Mouse (Mus musculus): Measurements from ENCODE around the gene Bmp8b. TPM values are rescaled to one million over a fixed set of nuclear protein-coding genes. Genes with fewer than 3 reads are reported as not detected.
"Not testable (repeated sequence)": the region's sequence is repeated elsewhere in the genome, so short reads cannot be mapped to it uniquely, and the experiment has no call there.

The Bmp8b gene
- polyA plus RNA-seq, 1 experiment from 2014 or later: not detected

- H3K4me3 ChIP-seq (ENCODE audit: inconsistent target): no peak overlapping the region
- H3K36me3 ChIP-seq (ENCODE audit: inconsistent target): peaks cover 34% of the 10 kb centered on the region
- 60% methylated on average over 3 of the region's 3 CpGs for WGBS (ENCODE audit: missing documents)
- H3K27ac ChIP-seq: no peak overlapping the region
- peaks cover 9% of the 10 kb centered on the region for H3K79me2 ChIP-seq (ENCODE audit: inconsistent target)
These were observed 32.6 kb downstream of the Bmp8b start for GRCm38 (mm10) chr4:123137551-123137950.

- H3K36me3 ChIP-seq (ENCODE audit: inconsistent target): peaks cover 14% of the 10 kb centered on the region; the same call in 1 of the 2 replicates
- 2% methylated on average over 34 of the region's 34 CpGs for WGBS (ENCODE audit: missing documents)
These were observed 34.7 kb downstream of the Bmp8b start, which contains the start of gene Ppie for GRCm38 (mm10) chr4:123139513-123140154. Gene Ppie (minus strand): TSS chr4:123139951.

DNA sequence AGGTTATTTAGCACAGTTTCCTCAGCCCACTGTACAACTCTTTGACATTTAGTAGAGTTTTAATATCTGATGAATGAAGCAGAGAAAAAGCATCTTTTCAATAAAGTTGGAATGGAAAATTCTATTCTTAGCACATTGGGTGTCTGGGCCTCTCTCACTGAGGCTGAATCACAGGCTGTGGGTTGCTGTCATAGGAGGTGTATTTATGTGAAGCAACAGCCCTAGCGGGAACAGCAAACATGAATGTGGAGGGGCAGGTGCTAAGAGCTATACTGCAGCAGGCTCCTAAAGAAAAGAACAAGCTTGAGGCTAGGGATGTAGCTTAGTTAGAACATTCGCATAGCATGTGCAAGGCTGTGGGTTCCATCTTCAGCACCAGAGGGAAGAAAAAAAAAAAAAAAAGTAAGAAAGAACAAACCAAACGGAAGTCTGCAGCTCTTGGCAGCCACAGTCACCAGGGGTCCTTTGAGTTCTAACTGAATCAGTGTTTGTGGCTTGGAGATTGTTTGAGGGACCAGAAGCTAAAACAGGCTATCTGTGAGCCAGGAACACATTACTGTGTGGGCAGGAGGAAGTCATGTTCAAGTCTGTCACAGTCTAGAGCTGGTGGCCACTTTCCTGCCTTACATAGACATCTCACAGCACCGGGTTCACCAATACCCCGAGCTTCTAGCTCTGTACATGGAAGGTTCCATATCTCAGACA is 42.6 kb downstream of the Bmp8b start:
- H3K36me3 ChIP-seq (ENCODE audit: inconsistent target): no peaks in the 10 kb centered on the region
- H3K4me3 ChIP-seq (ENCODE audit: inconsistent target): no peak overlapping the region
- WGBS (ENCODE audit: missing documents): 9% methylated on average over 5 of the region's 5 CpGs
- no peaks in the 10 kb centered on the region for H3K79me2 ChIP-seq (ENCODE audit: inconsistent target)
- H3K27ac ChIP-seq: no peak overlapping the region

More at GRCm38 (mm10) chr4:123139513-123140154, 34.7 kb downstream of the Bmp8b start, which contains the start of gene Ppie:
- Histone ChIP-seq H3K4me3 (ENCODE audit: inconsistent target) (peak within 1 kb of the TSS; percentile 67), H3K79me2 (ENCODE audit: inconsistent target) (peaks cover 9% of the 10 kb centered on the region), H3K27ac (peak within 1 kb of the TSS; percentile 49)

DNA sequence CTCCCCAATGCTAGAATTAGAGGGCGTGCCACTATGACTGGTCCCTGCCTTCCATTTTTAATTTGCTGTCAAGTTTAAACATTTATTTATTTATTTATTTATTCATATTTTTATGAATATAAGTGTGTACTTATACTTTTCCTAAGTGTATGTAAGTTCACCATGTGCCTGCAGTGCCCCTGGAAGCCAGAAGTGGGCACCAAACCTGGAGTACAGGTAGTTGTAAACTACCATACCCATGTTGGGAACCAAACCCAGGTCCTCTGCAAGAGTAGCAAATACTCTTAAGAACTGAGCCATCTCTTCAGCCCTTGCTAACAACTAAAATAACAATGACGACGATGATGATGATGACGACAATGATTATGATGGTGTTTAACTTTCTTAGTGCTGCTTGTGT is 47.0 kb downstream of the Bmp8b start:
- Histone ChIP-seq H3K79me2 (ENCODE audit: inconsistent target) (no peaks in the 10 kb centered on the region), H3K4me3 (ENCODE audit: inconsistent target) (no peak overlapping the region), H3K36me3 (ENCODE audit: inconsistent target) (no peaks in the 10 kb centered on the region), H3K27ac (no peak overlapping the region)
- 94% methylated on average over 2 of the region's 4 CpGs for WGBS (ENCODE audit: missing documents)

DNA sequence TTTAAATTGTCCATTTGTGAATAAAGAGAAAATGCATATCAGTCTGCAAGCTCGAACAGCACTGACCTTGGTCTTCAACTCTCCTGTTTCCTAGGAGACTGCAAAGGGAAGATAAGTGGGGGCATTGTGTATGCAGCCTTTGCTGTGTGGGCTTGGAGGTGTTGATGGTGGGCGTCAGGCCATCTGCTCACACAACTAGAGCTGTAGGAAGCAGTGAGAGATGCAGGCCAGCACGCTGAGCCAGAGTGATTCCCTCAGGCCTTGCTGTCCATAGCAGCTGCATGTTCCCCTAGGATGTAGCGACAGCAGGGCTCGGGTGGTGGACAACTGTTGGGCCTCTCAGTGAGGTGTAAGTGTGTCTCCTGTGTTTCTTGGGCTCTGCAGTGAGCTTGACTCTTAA is 48.0 kb downstream of the Bmp8b start:
- Histone ChIP-seq H3K36me3 (ENCODE audit: inconsistent target) (no peaks in the 10 kb centered on the region), H3K4me3 (ENCODE audit: inconsistent target) (no peak overlapping the region), H3K27ac (no peak overlapping the region), H3K79me2 (ENCODE audit: inconsistent target) (no peaks in the 10 kb centered on the region)
- WGBS (ENCODE audit: missing documents): 78% methylated on average over 5 of the region's 5 CpGs

GRCm38 (mm10) chr4:123155004-123155403 is 50.0 kb downstream of the Bmp8b start:
- Histone ChIP-seq H3K36me3 (ENCODE audit: inconsistent target) (no peaks in the 10 kb centered on the region), H3K27ac (no peak overlapping the region), H3K79me2 (ENCODE audit: inconsistent target) (no peaks in the 10 kb centered on the region), H3K4me3 (ENCODE audit: inconsistent target) (no peak overlapping the region)
- 37% methylated on average over 4 of the region's 4 CpGs for WGBS (ENCODE audit: missing documents)

- 71% methylated on average over 2 of the region's 2 CpGs for WGBS (ENCODE audit: missing documents)
- Histone ChIP-seq H3K4me3 (ENCODE audit: inconsistent target) (no peak overlapping the region), H3K27ac (no peak overlapping the region), H3K36me3 (ENCODE audit: inconsistent target) (no peaks in the 10 kb centered on the region), H3K79me2 (ENCODE audit: inconsistent target) (no peaks in the 10 kb centered on the region)
These were observed 50.5 kb downstream of the Bmp8b start for GRCm38 (mm10) chr4:123155427-123155826.

DNA sequence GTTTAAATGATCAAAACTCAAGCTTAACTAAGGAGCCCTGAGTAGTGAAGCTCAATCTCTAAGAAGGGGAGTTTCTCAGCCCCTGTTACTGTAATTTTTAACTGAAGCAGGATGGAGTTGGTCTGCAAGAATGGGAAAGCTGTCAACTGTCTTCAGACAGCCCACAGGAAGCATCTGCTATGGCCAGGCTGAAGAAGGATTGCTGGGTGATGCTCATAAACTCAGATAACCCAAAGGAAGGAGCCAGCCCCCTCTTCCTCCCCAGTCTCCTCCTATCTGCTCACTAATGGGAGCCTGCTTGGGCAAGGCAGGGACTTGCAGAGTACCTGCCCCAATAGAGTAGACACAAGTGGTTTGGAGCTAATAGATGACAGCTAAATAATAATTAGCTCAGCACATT is 50.9 kb downstream of the Bmp8b start:
- Histone ChIP-seq H3K4me3 (ENCODE audit: inconsistent target) (no peak overlapping the region), H3K36me3 (ENCODE audit: inconsistent target) (no peaks in the 10 kb centered on the region), H3K27ac (no peak overlapping the region), H3K79me2 (ENCODE audit: inconsistent target) (no peaks in the 10 kb centered on the region)

DNA sequence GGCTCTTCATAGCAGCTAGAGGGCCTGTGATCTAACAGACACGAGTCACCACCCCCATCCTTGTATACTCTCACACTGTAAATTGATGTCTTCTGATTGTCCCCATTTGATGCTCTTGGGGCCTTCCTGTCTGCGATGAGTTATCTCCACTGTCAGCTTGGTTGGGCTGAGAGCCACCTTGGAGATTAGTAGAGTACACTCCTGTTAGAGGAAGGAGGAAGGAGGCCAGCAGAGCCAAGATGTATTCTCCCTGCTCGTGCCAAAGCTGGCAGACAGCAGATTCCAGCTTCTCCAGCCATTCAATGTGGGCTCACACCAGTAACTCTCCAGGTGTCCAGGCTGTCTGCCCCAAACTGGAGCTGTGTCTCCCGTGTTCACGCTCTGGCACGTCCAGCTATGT is 55.6 kb downstream of the Bmp8b start:
- no peaks in the 10 kb centered on the region for H3K79me2 ChIP-seq (ENCODE audit: inconsistent target)
- 85% methylated on average over 5 of the region's 6 CpGs for WGBS (ENCODE audit: missing documents)
- no peak overlapping the region for H3K27ac ChIP-seq
- no peaks in the 10 kb centered on the region for H3K36me3 ChIP-seq (ENCODE audit: inconsistent target)
- H3K4me3 ChIP-seq (ENCODE audit: inconsistent target): no peak overlapping the region

- 73% methylated on average over 3 of the region's 3 CpGs for WGBS (ENCODE audit: missing documents)
- H3K4me3 ChIP-seq (ENCODE audit: inconsistent target); H3K79me2 ChIP-seq (ENCODE audit: inconsistent target); H3K27ac ChIP-seq; H3K36me3 ChIP-seq (ENCODE audit: inconsistent target): not testable (repeated sequence)
These were observed 56.3 kb downstream of the Bmp8b start for GRCm38 (mm10) chr4:123161251-123161650.

DNA sequence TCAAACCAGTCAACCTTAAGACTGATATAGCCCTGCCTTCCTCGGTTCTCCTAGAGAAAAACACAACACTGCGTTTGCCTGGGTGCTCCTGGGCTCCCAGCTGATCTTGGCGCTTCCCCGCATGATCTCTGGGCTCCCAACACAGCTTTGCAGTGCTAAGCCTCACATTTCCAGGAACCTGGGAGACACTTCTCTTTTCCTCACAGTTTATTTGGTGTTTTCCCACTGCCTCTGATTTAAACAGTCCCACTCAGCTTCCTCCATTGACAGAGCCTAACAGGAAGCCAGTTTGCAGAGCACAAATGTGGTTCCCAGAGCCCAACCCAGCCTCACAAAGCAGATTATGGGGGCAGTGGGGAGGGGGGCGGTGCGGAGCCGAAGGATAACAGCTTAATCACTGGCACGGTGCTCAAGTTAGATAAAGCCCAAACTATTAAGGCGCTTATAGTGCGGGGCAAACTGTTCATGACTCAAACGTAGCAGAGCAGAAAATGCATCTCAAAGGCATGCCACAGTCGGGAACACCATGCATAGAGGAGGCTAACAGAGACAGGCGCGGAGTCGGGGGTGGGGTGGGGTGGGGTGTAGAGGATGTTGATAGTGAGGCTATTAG is 57.4 kb downstream of the Bmp8b start:
- no peak overlapping the region for H3K4me3 ChIP-seq (ENCODE audit: inconsistent target)
- WGBS (ENCODE audit: missing documents): 10% methylated on average over 15 of the region's 15 CpGs
- H3K27ac ChIP-seq: no peak overlapping the region
- H3K79me2 ChIP-seq (ENCODE audit: inconsistent target): no peaks in the 10 kb centered on the region
- H3K36me3 ChIP-seq (ENCODE audit: inconsistent target): no peaks in the 10 kb centered on the region

DNA sequence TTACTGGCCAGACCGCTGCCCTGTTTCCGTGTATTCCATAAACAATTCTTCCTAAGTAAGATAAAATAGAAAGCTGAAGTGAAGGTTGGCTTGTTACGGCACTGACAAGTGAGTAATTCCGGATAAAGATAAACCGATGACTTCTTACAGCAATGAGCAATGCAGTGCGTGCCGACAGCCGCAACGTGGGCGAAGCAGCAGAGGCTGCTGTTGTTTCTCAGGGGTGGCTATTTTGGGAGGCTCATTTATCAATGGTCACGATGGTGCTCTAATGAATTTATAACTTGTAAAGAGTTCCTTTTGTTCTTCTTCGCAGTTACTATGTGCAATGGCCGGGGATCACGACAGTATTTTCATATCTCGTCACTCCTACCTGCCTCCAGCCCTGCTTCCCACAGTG is 59.2 kb downstream of the Bmp8b start:
- H3K36me3 ChIP-seq (ENCODE audit: inconsistent target): no peaks in the 10 kb centered on the region
- H3K79me2 ChIP-seq (ENCODE audit: inconsistent target): no peaks in the 10 kb centered on the region
- 89% methylated on average over 15 of the region's 15 CpGs for WGBS (ENCODE audit: missing documents)
- H3K27ac ChIP-seq: no peak overlapping the region
- no peak overlapping the region for H3K4me3 ChIP-seq (ENCODE audit: inconsistent target)

DNA sequence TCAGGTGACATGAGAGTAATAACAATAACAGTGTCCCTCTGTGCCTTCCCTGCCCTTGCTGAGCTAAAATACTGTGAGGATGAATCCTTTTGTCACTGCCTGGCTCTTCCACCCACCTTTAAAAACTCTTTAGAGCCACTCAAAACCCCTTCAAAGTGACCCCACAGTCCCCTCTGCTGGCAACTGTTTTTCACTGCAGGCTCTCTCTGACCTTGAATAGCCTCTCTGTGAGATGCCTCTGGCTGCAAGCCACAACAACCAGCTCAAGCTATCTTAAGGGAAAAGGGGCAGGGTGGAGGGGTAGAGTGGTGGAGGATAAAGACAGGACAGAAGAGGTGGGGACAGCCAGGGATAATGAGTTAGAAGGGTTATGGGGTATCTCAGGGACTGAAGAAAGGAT is 66.8 kb downstream of the Bmp8b start:
- Histone ChIP-seq H3K79me2 (ENCODE audit: inconsistent target) (no peaks in the 10 kb centered on the region), H3K36me3 (ENCODE audit: inconsistent target) (no peaks in the 10 kb centered on the region), H3K27ac (no peak overlapping the region), H3K4me3 (ENCODE audit: inconsistent target) (no peak overlapping the region)

Measured in macrophage (primary cell).